Mouse (Mus musculus): ENCODE results near the gene Slc36a2.

GRCm38 (mm10) chr11:55187777-55188176, 2.9 kb upstream of the Slc36a2 start:
- TF ChIP-seq POLR2A (IDR thresholded peaks at IDR 0.05; ENCODE audit: extremely low read depth, insufficient read depth, low read length) (no peak), CTCF (IDR thresholded peaks at IDR 0.05; ENCODE audit: extremely low read depth, insufficient read depth, low read length) (no peak)
